Mouse (Mus musculus) heart, embryonic 11.5 days (tissue): Measurements from ENCODE around the gene E330009J07Rik. TPM values are rescaled to one million over a fixed set of nuclear protein-coding genes. Genes with fewer than 3 reads are reported as not detected.

Source experiments
- polyA plus RNA-seq: library from polyadenylated mRNA; unstranded; fragments of >200 nt; fragmentation: Nextera tagmentation; extraction: Ambion mirVana; gene quantifications from 2 replicates; pipeline ENCODE4 v1.2.1, GENCODE M21; 2014

The E330009J07Rik gene
- polyA plus RNA-seq, 1 experiment from 2014 or later, result 3.4 TPM

Other genes starting within 250 kb of the E330009J07Rik start
- gene Agk, start 111.0 kb downstream of the E330009J07Rik start, polyA plus RNA-seq, result 41.5 and 48.7 TPM in 2 replicates
- gene Wee2, start 3.0 kb upstream of the E330009J07Rik start, polyA plus RNA-seq, result not detected in 2 replicates
- 108 and 112 TPM in 2 replicates for gene Ssbp1, start 35.2 kb upstream of the E330009J07Rik start, polyA plus RNA-seq
- gene Tas2r137, start 55.1 kb upstream of the E330009J07Rik start, polyA plus RNA-seq, result not detected in 2 replicates
- gene Tas2r108, start 57.4 kb upstream of the E330009J07Rik start, polyA plus RNA-seq, result 0.31 TPM in 1 of 2 replicates, not detected in the other
- gene Prss37, start 83.4 kb upstream of the E330009J07Rik start, polyA plus RNA-seq, result not detected in 2 replicates
- gene Olfr461, start 118.9 kb upstream of the E330009J07Rik start, polyA plus RNA-seq, result not detected in 2 replicates
- gene Olfr460, start 133.4 kb upstream of the E330009J07Rik start, polyA plus RNA-seq, result 0.06 TPM in 1 of 2 replicates, not detected in the other
- gene Clec5a, start 149.7 kb upstream of the E330009J07Rik start, polyA plus RNA-seq, result 0.17 and 0.57 TPM in 2 replicates
- not detected in 2 replicates for gene Tas2r138, start 177.2 kb upstream of the E330009J07Rik start, polyA plus RNA-seq
- gene Mgam, start 192.7 kb upstream of the E330009J07Rik start, polyA plus RNA-seq, result 0.04 and 0.06 TPM in 2 replicates